Mouse (Mus musculus): ENCODE measurements around the gene Btg3. TPM values are rescaled to one million over a fixed set of nuclear protein-coding genes. Genes with fewer than 3 reads are reported as not detected.
"Not testable (repeated sequence)": the region's sequence is repeated elsewhere in the genome, so short reads cannot be mapped to it uniquely, and the experiment has no call there.

The Btg3 gene
- polyA plus RNA-seq, 1 experiment from 2014 or later = 23.8 TPM

DNA sequence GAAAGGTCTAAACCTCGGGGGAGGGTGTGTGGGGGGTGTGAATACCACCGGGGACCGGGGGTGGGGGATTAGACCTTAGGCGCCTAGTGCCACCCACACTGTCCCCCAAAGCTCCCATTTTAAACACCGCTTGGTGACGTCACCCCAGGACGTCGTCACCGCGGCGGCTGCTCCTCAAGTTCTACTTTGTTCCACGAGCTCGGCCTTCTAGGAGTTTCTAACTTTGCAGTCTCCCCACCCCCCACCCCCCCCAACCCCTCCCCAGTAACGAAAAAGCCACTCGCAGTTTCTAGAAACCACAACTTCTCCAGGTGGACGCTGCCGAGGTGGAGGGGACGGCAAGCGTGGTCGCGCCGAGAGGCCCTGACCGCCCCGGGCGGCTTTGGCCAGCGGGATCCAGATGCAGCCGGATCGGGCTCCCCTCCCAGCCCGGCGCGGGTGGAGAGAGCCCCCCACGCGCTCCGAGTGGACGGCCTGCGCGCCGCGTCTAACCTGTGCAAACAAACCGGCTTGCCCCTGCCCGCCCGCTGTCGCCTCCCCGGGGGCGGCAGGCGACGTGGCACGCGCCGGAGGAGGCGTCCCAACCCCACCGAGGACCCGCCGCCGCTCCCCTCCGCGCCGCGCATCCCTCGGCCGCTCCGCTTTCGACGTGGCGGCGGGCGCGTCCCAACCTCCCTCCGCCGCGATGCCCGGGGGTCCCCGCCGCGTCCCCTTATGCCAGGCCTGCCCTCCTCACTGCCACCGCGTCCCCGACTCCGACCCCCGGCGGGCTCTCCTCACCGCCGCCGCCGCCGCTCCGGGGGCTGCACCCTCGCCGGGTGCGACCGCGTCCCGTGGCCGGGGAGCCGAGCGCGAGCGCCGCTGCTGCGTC is 936 bp downstream of the Btg3 start:
- peak overlapping the region; percentile 82 for H3K9ac ChIP-seq
- no peaks in the 10 kb centered on the region for H3K27me3 ChIP-seq
- H3K4me1 ChIP-seq (replicated peaks) = peaks cover 26% of the 10 kb centered on the region
- peak overlapping the region; percentile 62 for H3K4me2 ChIP-seq
- H3K36me3 ChIP-seq = 0 out of 2 replicates have a peak, but pooled peaks cover 11% of the 10 kb centered on the region
- H3K27ac ChIP-seq (replicated peaks) = peak overlapping the region; percentile 64
- ATAC-seq (ENCODE audit: low read depth) = peak; percentile 78
- peak overlapping the region; percentile 73 for H3K4me3 ChIP-seq
- WGBS = under 1% methylated on average over 85 of the region's 100 CpGs
- no peaks in the 10 kb centered on the region for H3K9me3 ChIP-seq

DNA sequence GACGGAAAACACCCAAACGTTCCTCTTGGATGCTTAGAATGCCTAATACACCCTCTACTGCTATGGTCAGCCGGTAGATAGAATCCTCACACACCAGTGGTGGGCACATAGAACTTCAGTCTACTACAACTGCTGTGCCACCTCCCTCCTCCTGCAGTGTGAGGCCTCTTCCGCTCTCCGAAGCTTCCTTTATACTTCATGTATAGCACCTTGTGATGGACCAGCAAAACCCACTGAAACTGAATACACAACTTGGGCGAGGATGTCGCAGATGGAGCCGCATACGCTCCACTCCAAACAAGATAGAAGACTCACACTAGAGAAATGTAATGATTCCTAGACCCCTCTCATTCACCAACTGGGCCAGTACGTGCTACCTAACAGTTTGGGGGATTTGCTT is 1.8 kb downstream of the Btg3 start:
- Histone ChIP-seq H3K27ac (replicated peaks) (no peak overlapping the region), H3K9me3 (no peaks in the 10 kb centered on the region), H3K9ac (0 out of 2 replicates have a peak overlapping the region, but pooled peaks have one; percentile 3), H3K27me3 (no peaks in the 10 kb centered on the region), H3K4me2 (peak overlapping the region; percentile 62), H3K36me3 (0 out of 2 replicates have a peak, but pooled peaks cover 11% of the 10 kb centered on the region), H3K4me1 (replicated peaks) (peaks cover 26% of the 10 kb centered on the region), H3K4me3 (peak overlapping the region; percentile 73)
- 59% methylated on average over 10 of the region's 10 CpGs for WGBS
- ATAC-seq (ENCODE audit: low read depth) = no peak

DNA sequence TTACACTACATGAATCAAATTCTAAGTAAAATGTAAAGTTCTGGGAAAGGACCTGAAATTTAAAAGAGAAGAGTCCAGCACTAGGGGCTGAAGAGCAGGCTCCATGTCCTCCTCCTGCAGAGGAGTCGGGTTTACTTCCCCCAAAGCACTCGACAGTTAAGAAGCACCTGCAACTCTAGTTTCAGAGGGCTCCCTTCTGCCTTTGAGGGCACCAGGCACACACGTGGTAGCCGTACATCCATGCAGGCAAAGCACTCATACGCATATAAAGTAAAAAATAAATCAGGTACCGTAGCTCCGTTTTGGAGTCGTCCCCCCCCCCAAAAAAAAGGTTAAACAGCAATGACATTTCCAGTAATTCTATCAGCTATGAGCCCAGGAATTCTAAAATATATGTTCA is 3.2 kb downstream of the Btg3 start:
- Histone ChIP-seq H3K36me3 (peaks cover 18% of the 10 kb centered on the region), H3K9ac (no peak overlapping the region), H3K27me3 (no peaks in the 10 kb centered on the region), H3K4me3 (no peak overlapping the region), H3K4me2 (no peak overlapping the region), H3K9me3 (no peaks in the 10 kb centered on the region), H3K4me1 (replicated peaks) (peaks cover 26% of the 10 kb centered on the region), H3K27ac (replicated peaks) (no peak overlapping the region)
- ATAC-seq (ENCODE audit: low read depth) = no peak
- WGBS = 66% methylated on average over 8 of the region's 8 CpGs

- Histone ChIP-seq H3K27ac (replicated peaks) (no peak overlapping the region), H3K9ac (no peak overlapping the region), H3K9me3 (no peaks in the 10 kb centered on the region), H3K4me3 (no peak overlapping the region), H3K4me1 (replicated peaks) (peaks cover 26% of the 10 kb centered on the region), H3K27me3 (no peaks in the 10 kb centered on the region), H3K36me3 (peaks cover 22% of the 10 kb centered on the region), H3K4me2 (no peak overlapping the region)
- WGBS = 94% methylated on average over 5 of the region's 5 CpGs
- ATAC-seq (ENCODE audit: low read depth) = no peak
Observed at GRCm38 (mm10) chr16:78372786-78373185, 4.2 kb downstream of the Btg3 start.

DNA sequence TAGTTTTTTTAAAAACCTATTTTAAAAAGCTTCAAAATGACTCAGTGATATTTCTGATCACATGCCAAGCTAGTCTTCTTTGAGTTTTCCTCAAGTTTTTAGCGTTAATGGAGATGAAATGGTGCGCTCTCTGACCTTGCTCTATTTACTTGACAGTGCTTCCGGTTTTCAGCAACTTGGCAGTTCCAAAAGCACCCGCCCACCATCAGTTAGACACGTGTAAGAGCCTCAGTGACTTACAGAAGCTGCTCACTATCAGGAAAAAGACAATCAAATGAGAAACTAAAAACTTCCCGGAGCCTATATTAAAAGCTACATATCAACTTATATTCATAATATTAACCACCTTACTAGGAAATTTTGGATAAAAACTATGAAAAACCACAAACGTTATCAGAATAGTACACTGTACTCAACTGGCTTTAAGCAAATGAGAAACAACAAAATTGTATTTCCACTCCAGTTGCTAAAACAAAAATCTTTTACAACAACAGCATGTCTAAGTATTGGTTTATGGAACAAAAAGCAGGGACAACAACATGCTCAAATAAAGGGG is 5.4 kb downstream of the Btg3 start:
- no peak overlapping the region for H3K4me3 ChIP-seq
- H3K4me1 ChIP-seq (replicated peaks) = peaks cover 21% of the 10 kb centered on the region
- H3K36me3 ChIP-seq = peaks cover 33% of the 10 kb centered on the region
- no peaks in the 10 kb centered on the region for H3K27me3 ChIP-seq
- H3K4me2 ChIP-seq = no peak overlapping the region
- 78% methylated on average over 7 of the region's 7 CpGs for WGBS
- H3K9me3 ChIP-seq = no peaks in the 10 kb centered on the region
- no peak overlapping the region for H3K27ac ChIP-seq (replicated peaks)
- H3K9ac ChIP-seq = no peak overlapping the region
- no peak for ATAC-seq (ENCODE audit: low read depth)

GRCm38 (mm10) chr16:78364554-78364953 is 12.4 kb downstream of the Btg3 start:
- H3K9ac ChIP-seq; H3K4me1 ChIP-seq (replicated peaks); H3K4me2 ChIP-seq; H3K4me3 ChIP-seq; H3K27me3 ChIP-seq; H3K9me3 ChIP-seq; H3K27ac ChIP-seq (replicated peaks); ATAC-seq (ENCODE audit: low read depth): not testable (repeated sequence)
- peaks cover 50% of the 10 kb centered on the region for H3K36me3 ChIP-seq
- 97% methylated on average over 9 of the region's 9 CpGs for WGBS

GRCm38 (mm10) chr16:78361466-78361865 is 15.5 kb downstream of the Btg3 start:
- no peak overlapping the region for H3K4me2 ChIP-seq
- H3K27ac ChIP-seq (replicated peaks) = no peak overlapping the region

DNA sequence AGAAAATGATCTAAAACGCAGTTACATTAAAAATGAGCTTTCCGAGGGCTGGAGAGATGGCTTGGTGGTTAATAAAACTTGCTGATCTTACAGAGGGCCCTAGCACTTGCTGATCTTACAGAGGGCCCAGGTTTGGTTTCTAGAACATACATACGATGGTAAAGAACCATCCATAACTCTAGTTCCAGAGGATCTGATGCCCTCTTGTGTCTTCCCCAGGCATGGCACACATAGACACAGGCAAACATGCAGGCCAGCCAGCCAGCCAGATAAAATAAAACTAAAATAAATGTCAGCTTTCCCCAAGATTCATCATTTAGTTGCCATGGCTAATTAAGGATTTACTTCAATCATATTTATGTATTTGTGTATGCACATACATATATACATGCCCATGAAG is 19.2 kb downstream of the Btg3 start:
- 93% methylated on average over 3 of the region's 3 CpGs for WGBS
- Histone ChIP-seq H3K27ac (replicated peaks) (no peak overlapping the region), H3K36me3 (peaks cover 28% of the 10 kb centered on the region), H3K27me3 (no peaks in the 10 kb centered on the region), H3K4me2 (no peak overlapping the region), H3K9ac (no peak overlapping the region), H3K4me1 (replicated peaks) (no peaks in the 10 kb centered on the region), H3K9me3 (no peaks in the 10 kb centered on the region), H3K4me3 (no peak overlapping the region)
- no peak for ATAC-seq (ENCODE audit: low read depth)

More at GRCm38 (mm10) chr16:78361466-78361865, 15.5 kb downstream of the Btg3 start:
- H3K4me3 ChIP-seq = no peak overlapping the region
- no peaks in the 10 kb centered on the region for H3K27me3 ChIP-seq
- peaks cover 40% of the 10 kb centered on the region for H3K36me3 ChIP-seq
- H3K4me1 ChIP-seq (replicated peaks) = no peaks in the 10 kb centered on the region
- H3K9ac ChIP-seq = no peak overlapping the region
- no peak for ATAC-seq (ENCODE audit: low read depth)
- no peaks in the 10 kb centered on the region for H3K9me3 ChIP-seq
- WGBS = 91% methylated on average over 4 of the region's 4 CpGs

DNA sequence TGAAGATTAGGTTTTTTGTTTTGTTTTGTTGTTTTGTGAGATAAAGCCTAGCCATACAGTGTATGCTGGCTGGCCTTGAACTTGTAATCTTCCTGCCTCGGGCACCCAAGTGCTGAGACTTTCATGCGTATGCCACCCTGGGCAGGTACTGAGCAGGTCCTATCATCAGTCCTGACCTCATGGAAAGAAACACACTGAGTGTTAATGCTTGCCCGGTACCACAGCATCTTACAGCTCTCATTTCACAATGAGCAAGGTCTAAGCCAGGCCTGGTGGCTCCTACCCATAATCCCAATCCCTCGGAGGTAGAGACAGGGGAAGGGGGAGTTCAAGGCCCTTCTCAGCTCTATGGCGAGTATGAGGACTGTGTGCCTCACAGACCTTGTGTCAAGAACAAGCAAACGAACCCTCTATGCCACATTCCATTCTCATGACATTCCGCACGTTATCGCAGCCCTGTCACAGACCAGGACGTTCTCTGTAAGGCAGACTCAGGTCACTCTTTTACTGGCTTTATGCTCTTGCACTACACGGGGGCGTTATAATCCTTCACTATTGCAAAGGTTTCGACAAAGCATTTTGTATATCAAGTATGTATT is 29.6 kb downstream of the Btg3 start:
- H3K27me3 ChIP-seq = no peaks in the 10 kb centered on the region
- H3K27ac ChIP-seq (replicated peaks) = no peak overlapping the region
- ATAC-seq (ENCODE audit: low read depth) = no peak
- H3K4me1 ChIP-seq (replicated peaks) = no peaks in the 10 kb centered on the region
- no peaks in the 10 kb centered on the region for H3K9me3 ChIP-seq
- 88% methylated on average over 13 of the region's 13 CpGs for WGBS
- H3K4me2 ChIP-seq = no peak overlapping the region
- no peak overlapping the region for H3K4me3 ChIP-seq
- peaks cover 17% of the 10 kb centered on the region for H3K36me3 ChIP-seq
- no peak overlapping the region for H3K9ac ChIP-seq

DNA sequence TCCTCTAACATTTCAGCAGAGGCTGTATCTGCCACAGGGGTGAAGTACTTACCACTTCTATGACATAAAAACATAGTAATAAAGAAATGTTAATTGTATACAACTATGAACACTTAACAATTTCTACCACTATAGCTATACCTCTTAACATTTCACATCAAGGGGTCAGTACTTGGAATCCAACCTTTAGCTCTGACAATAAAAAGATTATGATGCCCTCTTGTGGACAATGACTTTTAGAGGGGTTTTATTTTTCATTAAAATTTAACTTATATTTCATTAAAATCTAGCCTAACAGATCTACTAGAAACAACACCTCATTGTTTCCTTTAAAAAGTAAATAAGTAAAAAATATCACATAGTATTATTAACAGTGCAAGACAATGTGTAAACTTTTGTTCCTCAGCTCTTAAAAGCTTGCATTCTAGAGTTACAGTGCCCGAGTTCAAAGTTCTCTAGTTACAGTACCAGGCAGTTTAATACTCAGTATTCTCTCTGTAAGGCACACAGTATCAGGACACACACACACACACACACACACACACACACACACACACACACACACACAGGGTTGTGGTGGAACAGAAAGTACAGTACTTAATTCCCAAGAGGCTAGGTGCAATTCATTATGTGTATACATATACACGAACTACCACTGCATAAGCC is 30.2 kb downstream of the Btg3 start:
- peaks cover 22% of the 10 kb centered on the region for H3K36me3 ChIP-seq
- H3K4me3 ChIP-seq = no peak overlapping the region
- no peaks in the 10 kb centered on the region for H3K4me1 ChIP-seq (replicated peaks)
- no peaks in the 10 kb centered on the region for H3K9me3 ChIP-seq
- H3K27me3 ChIP-seq = no peaks in the 10 kb centered on the region
- ATAC-seq (ENCODE audit: low read depth) = no peak
- WGBS = 81% methylated on average over 2 of the region's 2 CpGs
- no peak overlapping the region for H3K4me2 ChIP-seq
- no peak overlapping the region for H3K9ac ChIP-seq
- no peak overlapping the region for H3K27ac ChIP-seq (replicated peaks)

- Histone ChIP-seq H3K9ac (no peak overlapping the region), H3K4me2 (no peak overlapping the region), H3K27ac (replicated peaks) (no peak overlapping the region), H3K27me3 (no peaks in the 10 kb centered on the region), H3K4me3 (no peak overlapping the region), H3K9me3 (no peaks in the 10 kb centered on the region), H3K4me1 (replicated peaks) (0 out of 2 replicates have a peak, but pooled peaks cover 3% of the 10 kb centered on the region), H3K36me3 (peaks cover 11% of the 10 kb centered on the region; the same call in 1 of the 2 replicates)
- ATAC-seq (ENCODE audit: low read depth) = no peak
- WGBS = 64% methylated on average over 6 of the region's 6 CpGs
Observed at GRCm38 (mm10) chr16:78343792-78344191, 33.2 kb downstream of the Btg3 start.

DNA sequence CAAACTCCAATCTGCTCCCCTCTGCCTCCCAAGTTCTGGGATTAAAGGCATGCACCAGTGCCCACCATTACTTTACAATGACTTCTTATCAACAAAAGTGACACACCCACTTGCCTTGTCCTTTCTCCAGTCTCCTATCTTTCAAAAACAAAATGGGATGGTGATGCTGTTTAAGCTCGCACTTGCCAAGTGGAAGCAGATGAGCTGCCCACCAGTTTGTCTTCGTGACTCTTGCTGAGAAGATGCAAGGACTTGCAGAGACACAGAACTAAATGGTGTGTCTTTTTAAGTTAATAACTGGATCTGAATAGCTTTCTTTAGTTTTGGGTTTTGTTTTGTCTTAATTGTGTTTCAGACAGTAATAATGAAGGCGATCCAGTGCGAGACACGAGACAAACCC is 34.2 kb downstream of the Btg3 start:
- Histone ChIP-seq H3K27ac (replicated peaks) (no peak overlapping the region), H3K4me2 (no peak overlapping the region), H3K36me3 (0 out of 2 replicates have a peak, but pooled peaks cover 8% of the 10 kb centered on the region), H3K9ac (no peak overlapping the region), H3K4me3 (no peak overlapping the region), H3K4me1 (replicated peaks) (0 out of 2 replicates have a peak, but pooled peaks cover 3% of the 10 kb centered on the region), H3K27me3 (no peaks in the 10 kb centered on the region), H3K9me3 (no peaks in the 10 kb centered on the region)
- 93% methylated on average over 5 of the region's 5 CpGs for WGBS
- no peak for ATAC-seq (ENCODE audit: low read depth)
